Mouse (Mus musculus): ENCODE measurements around the gene Thnsl2. TPM values are rescaled to one million over a fixed set of nuclear protein-coding genes. Genes with fewer than 3 reads are reported as not detected.

Gene Thnsl2
- polyA plus RNA-seq (2012) = 0.48 and 0.91 TPM in 2 replicates

GRCm38 (mm10) chr6:71143894-71144455, at the start of gene Thnsl2:
Gene Thnsl2 (minus strand): TSS chr6:71144439.

Other genes with a start within 250 kb of the Thnsl2 start
- gene Tex37, start 225.5 kb downstream of the Thnsl2 start, polyA plus RNA-seq (2012) = not detected in 2 replicates
- 0.05 TPM in 1 of 2 replicates, not detected in the other for gene Foxi3, start 187.9 kb downstream of the Thnsl2 start, polyA plus RNA-seq (2012)
- gene Fabp1, start 55.4 kb upstream of the Thnsl2 start, polyA plus RNA-seq (2012) = not detected in 2 replicates
- gene Krcc1, start 127.2 kb upstream of the Thnsl2 start, polyA plus RNA-seq (2012) = 46.4 and 59.3 TPM in 2 replicates
- gene Smyd1, start 177.8 kb upstream of the Thnsl2 start, polyA plus RNA-seq (2012) = not detected in 2 replicates
- gene Cd8b1, start 178.3 kb upstream of the Thnsl2 start, polyA plus RNA-seq (2012) = not detected in 2 replicates
- gene Cd8a, start 229.0 kb upstream of the Thnsl2 start, polyA plus RNA-seq (2012) = 0.13 TPM in 1 of 2 replicates, not detected in the other